Mouse (Mus musculus): ENCODE measurements around the gene Tmem256.

Gene Tmem256

GRCm38 (mm10) chr11:69816520-69816919 is 21.8 kb upstream of the Tmem256 start:
- DNase-seq, result no peak

DNA sequence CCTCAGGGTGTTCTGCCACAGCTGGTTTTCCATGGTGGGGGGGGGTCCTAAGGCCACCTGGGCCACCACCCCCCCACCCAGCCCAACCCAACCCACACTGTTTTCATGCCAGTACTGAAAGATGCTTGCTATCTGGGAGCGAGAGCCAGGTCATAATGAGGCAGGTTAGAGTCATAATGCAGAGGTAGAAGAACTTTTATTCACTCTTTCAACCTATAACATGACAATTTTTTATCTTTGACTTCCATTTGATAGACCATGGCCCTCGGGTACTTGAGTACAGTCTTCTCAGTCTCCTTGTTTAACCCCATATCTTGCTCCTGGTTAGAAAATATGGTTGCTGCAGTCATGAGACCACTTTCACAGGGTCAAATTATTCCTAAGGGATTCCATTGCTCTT is 19.9 kb upstream of the Tmem256 start, which contains the start of gene Spem2:
Gene Spem2 (minus strand): TSS at position 101 of the 400 bp plus-strand sequence.
- DNase-seq, result no peak

DNA sequence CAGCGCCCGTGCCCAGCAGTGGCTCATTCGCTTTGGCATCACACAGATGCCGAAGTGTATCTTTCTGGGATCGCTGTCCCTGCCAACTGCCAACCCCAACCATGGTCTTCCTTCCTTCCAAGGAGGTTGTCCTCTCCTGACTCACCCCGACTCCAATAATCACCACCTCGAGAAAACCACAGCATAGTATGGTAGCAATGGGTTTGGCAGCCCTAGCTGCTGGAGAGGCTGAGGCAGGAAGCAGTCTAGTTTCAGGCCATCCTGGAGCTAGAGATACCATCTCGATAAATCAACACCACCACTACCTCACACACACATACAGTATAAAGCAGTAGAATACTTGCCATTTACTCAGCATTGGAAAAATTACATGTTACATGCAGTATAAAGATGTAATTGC is 19.4 kb upstream of the Tmem256 start:
- DNase-seq, result no peak

DNA sequence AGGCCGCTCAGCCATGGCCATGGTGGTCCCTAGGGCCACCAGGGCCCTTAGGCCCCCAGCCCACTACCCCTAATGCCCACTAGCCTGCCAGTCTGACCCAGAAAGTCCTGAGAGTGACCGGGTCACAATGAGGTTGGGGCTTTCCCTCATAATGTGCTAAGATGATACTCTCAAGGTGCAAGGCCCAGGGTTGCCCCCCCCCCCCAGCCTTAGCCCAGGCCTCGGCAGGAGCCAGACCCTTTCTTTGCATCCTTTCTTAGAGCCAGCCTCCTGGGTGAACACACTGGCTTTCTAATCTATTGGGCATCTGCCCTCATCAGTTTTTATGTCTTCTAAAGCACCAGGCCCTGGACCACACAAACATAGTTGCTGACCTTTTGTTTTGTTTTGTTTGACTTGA is 16.2 kb upstream of the Tmem256 start, which contains the start of gene Spem1:
Gene Spem1 (minus strand): TSS at position 101 of the 400 bp plus-strand sequence.
- no peak for DNase-seq

DNA sequence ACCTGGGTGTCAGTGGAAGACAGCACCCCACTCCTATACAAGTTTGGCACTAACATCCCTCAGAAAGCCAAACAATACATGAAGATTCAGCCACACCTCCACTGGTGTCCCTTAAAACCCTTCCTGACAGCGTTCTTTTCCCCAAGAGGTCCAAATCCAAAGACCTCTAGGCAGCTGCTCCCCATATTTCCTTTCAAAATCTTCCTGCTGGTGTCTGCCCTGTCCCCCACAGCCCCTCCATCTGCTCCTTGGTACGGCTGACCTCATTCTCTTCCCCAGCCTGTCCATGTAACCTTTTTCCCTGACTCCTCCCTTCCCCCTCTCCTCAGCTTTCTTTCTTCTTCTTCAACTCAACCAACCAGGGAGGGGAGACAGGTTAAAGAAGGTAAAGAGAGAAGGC is 14.9 kb upstream of the Tmem256 start:
- DNase-seq, result no peak

GRCm38 (mm10) chr11:69828832-69829231 is 9.5 kb upstream of the Tmem256 start:
- no peak for DNase-seq

- DNase-seq, result no peak
Observed at GRCm38 (mm10) chr11:69833554-69833953, 4.8 kb upstream of the Tmem256 start.

DNA sequence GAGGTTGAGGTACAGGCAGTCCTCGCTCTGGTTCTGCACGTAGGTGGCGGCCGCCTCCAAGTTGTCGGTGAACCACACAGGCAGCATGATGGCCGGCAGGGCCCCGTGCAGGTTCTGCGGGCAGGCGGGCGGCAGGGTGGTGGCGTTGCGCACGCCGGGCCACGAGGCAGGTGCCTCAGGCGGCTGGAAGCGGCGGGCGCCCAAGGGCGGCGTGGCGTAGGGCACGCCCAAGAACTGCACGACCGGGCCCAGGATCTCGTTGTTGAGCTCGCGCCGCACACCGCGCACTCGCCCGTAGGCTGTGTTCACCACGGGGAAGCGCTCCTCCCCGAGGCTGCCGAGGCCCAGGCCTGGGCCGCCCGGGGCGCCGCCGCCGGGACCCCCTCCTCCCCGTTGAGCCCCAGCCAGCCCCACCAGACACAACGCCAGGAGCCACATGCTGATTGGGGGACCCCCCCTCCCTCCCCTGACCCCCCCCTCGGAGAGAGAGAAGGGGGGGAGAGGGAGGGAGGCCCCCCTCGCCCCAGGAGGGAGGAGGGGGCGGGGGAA is 4.2 kb upstream of the Tmem256 start:
- DNase-seq, result peak; percentile 79

DNA sequence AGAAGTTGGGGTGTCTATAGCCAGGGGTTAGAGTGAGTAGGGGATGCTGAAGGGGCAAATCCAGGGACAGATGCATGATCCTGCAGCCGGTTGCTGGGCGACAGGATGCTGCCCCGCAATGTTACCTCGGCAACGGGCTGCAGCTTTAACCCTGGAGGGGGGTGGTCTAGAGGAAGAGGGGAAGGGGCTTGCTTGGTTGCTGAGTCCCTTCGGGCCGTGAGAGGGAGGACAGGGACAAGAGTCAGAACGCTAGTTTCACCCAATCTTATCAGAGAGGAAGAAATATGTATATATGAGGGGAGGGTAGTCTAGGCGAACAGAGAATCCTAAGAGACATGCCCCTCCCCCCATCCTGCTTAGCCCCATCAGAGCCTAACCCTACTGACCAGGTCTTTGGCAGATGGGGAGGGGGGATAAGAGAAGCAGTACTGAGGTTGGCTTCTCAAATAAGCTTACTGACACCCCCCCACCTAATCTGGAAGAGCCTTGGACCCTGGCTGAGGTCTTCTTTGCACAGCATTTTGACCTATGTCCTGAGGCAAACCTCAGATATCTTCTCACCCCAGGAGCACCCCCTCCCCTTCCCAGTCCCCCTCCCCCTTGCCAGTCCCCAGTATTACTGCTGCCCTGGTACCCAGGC is 2.9 kb upstream of the Tmem256 start:
- DNase-seq, result no peak

- DNase-seq, result no peak
Observed at GRCm38 (mm10) chr11:69835966-69836335, 2.4 kb upstream of the Tmem256 start.

- DNase-seq, result peak; percentile 33
Observed at GRCm38 (mm10) chr11:69836703-69837576, 1.4 kb upstream of the Tmem256 start.

GRCm38 (mm10) chr11:69837604-69837951 is 736 bp upstream of the Tmem256 start, which contains the start of gene Nlgn2:
Nlgn2 (minus strand) TSS chr11:69837784.
- no peak for DNase-seq

GRCm38 (mm10) chr11:69838714-69839104 is 395 bp downstream of the Tmem256 start:
- peak; percentile 45 for DNase-seq

GRCm38 (mm10) chr11:69846198-69846680 is 7.9 kb downstream of the Tmem256 start, which contains the start of gene Plscr3:
Plscr3 (plus strand) TSS chr11:69846376.
- DNase-seq, result peak; percentile 95

GRCm38 (mm10) chr11:69846738-69847688 is 8.7 kb downstream of the Tmem256 start:
- DNase-seq, result peak; percentile 85

DNA sequence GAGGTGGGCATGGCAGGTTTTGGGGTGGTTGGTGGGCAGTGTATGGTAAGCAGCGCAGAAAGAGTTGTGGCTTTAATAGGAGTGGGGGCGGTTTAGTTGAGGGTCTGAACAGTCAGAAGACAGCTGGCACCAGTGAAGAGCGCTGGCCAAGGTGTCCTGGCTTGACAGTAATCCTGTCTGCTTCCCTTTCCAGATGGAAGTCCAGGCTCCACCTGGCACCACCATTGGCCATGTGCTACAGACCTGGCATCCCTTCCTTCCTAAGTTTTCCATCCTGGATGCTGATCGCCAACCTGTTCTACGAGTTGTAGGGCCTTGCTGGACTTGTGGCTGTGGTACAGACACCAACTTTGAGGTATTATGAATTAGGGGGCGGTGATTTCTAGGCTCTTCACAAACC is 9.7 kb downstream of the Tmem256 start:
- no peak for DNase-seq

DNA sequence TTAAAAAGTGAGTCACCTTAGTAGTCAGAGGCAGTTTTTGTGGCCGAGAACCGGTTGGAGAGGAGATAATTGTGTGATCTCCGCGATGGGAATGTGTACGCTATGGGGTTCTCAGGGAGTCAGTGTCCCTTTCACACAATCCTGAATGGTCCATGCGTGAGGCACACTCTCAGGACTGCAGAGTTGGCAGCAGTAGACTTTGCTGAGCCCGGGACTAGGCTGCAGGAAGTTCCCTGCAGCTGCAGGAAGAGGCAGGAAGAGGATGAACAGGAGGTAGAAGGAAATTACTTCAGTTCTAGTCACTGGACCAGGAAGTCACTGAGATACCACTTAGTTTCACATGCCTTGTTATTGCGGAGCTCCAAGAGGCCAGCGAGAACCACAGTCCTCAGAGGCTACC is 10.8 kb downstream of the Tmem256 start:
- DNase-seq, result no peak

DNA sequence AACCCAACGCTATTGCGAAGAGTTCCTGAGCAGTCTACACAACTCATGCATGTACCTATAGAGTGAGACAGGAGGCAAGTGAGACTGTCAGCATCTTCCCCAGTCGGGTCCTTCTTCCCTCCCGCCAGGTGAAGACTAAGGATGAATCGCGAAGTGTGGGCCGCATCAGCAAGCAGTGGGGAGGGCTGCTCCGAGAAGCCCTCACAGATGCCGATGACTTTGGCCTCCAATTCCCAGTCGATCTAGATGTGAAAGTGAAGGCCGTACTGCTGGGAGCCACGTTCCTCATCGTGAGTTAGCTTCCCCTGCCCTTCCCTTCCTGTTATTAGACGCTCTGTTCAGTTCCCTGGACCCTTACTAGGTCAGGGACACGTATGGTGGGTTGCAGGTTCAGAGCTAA is 11.6 kb downstream of the Tmem256 start:
- no peak for DNase-seq

- no peak for DNase-seq
Observed at GRCm38 (mm10) chr11:69850754-69851153, 12.4 kb downstream of the Tmem256 start.

DNA sequence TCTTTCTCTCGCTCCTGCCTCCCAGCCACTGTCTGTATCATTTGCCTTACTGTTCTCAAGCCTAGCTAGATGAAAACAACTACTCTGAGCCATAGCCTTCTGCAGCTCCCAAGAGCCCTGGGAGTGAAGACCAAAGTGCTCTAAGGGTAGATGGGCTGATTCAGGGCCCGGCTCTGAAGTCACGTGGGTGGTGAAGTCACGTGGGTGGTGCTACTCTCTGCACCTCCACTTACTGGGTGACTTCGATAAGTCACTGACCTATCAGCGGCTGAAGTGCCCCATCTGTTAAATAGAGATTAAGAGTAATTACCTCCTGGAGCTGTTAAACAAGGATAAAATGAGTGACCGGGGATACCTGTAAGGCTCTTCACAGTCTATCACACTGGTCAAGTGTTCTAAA is 15.7 kb downstream of the Tmem256 start:
- peak; percentile 93 for DNase-seq

DNA sequence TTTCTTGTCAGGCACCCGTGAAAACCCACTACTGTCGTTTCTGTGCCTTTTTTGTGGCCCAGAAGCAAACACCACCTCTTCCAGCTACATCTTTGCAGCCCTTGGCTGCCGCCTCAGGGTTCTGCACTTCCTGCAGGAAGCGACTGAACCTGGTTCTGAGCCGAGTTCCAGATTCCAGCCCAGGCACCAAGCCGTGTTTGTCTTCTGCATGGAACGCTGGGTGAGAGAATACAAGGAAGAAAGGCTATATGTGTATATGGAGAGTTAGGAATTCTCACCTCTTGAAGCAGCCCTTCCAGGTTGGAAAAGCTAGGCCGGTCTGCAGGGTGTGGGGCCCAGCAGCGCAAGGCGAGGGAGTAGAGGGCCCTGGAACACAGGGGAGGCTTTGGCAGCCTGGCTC is 16.4 kb downstream of the Tmem256 start:
- no peak for DNase-seq

- DNase-seq, result peak; percentile 85
Observed at GRCm38 (mm10) chr11:69855347-69855746, 17.0 kb downstream of the Tmem256 start.
